ENCODE assay signal across 11 mouse cellular contexts in the genomic region with DNA sequence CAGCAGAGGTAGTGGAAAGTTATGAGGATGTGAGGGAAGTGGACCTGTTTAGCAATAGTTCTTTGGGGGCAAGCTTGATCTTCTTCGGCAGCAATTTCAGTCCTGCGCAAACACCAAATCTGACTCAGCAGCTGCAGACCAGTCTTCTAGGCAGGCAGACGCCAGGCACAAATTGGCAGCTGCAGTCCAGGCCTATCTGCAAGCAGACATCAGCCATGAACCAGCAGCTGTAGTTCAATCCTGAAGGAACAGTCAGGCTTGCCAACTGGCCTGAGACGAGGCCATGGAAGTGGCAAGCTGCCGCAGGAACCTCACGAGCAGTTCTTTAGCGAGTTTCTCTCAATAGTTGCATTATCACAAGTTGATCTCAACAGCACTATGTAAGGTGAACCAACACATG.
DNase-seq lines count a peak whose midpoint lies in the region.
"Had no signal": no experiment of that assay in that cellular context is flagged by ENCODE, and none has a peak within 500 bp of the region (broad histone marks: within the 10 kb centered on the region; RNA-seq: fewer than 3 reads in every experiment).

No protein-coding gene starts in this region.

- H3K36me3 ChIP-seq in heart, embryonic 10.5 days, result peaks cover 5% of the 10 kb centered on the region; the same call in 1 of the 2 replicates
- H3K36me3 ChIP-seq: midbrain, embryonic 12.5 days had no signal

- no peaks in the 10 kb centered on the region for H3K4me1 ChIP-seq in heart, embryonic 10.5 days
- H3K4me1 ChIP-seq: midbrain, embryonic 12.5 days had no signal

- WGBS in heart, embryonic 10.5 days, result 85% methylated on average over 7 of the region's 7 CpGs

- H3K27ac ChIP-seq in heart, embryonic 10.5 days, result no peak overlapping the region
- H3K27ac ChIP-seq: midbrain, embryonic 12.5 days had no signal

- H3K9me3 ChIP-seq in heart, embryonic 10.5 days, result no peaks in the 10 kb centered on the region
- H3K9me3 ChIP-seq: midbrain, embryonic 12.5 days had no signal

- no peak overlapping the region for H3K4me3 ChIP-seq in heart, embryonic 10.5 days
- H3K4me3 ChIP-seq: layer of hippocampus, adult 2 months; midbrain, embryonic 12.5 days had no signal

- intact Hi-C loops in gastrocnemius, postnatal 36 days (cut with DNase I), result no loop called here

- peak; percentile 50 for DNase-seq in adrenal gland, adult 2 months
- DNase-seq in adrenal gland, postnatal 4 days (ENCODE audit: low spot score in 2 of 2), result no peak
- DNase-seq in heart, adult 8-10 months (ENCODE audit: low spot score), result peak; percentile 46
- no peak for DNase-seq in heart, embryonic 10.5 days (ENCODE audit: low spot score)
- DNase-seq in adipocyte (ENCODE audit: low spot score), result peak; percentile 20
- DNase-seq in gastrocnemius, postnatal 36 days, result peak; percentile 43 to 49
- no peak for DNase-seq in layer of hippocampus, postnatal 10 days (ENCODE audit: low spot score in 2 of 2)
- DNase-seq in embryo, embryonic 10.5 days (ENCODE audit: low spot score), result no peak
- DNase-seq: spleen, adult 18-20 months had no signal

- no peaks in the 10 kb centered on the region for H3K27me3 ChIP-seq in heart, embryonic 10.5 days (ENCODE audit: insufficient read depth, poor library complexity, severe bottlenecking)
- H3K27me3 ChIP-seq: midbrain, embryonic 12.5 days had no signal

Comparison
In these comparisons a context has a peak if more than half of its experiments do, and no peak if none do; other contexts are left out.
1. DNase-seq: peak in adrenal gland, adult 2 months (single experiment), heart, adult 8-10 months (single experiment), adipocyte (single experiment) and gastrocnemius, postnatal 36 days (2 of 2); none in adrenal gland, postnatal 4 days (0 of 2), heart, embryonic 10.5 days (single experiment), layer of hippocampus, postnatal 10 days (0 of 2) and embryo, embryonic 10.5 days (single experiment).